Mouse (Mus musculus) heart, embryonic 14.5 days (tissue): Measurements from ENCODE around the gene Olfr56. TPM values are rescaled to one million over a fixed set of nuclear protein-coding genes. Genes with fewer than 3 reads are reported as not detected.

Source experiments
- polyA plus RNA-seq: library from polyadenylated mRNA; unstranded; fragments of >200 nt; fragmentation: Nextera tagmentation; extraction: Ambion mirVana; gene quantifications from 2 replicates; pipeline ENCODE4 v1.2.1, GENCODE M21; 2014

Gene Olfr56
- polyA plus RNA-seq, 1 experiment from 2014 or later, result not detected

Other genes starting within 250 kb of the Olfr56 start
- 462 and 512 TPM in 2 replicates for gene Rack1, start 178.6 kb upstream of the Olfr56 start, polyA plus RNA-seq
- 3.2 and 3.8 TPM in 2 replicates for gene Trim41, start 161.5 kb upstream of the Olfr56 start, polyA plus RNA-seq
- 1.4 and 1.5 TPM in 2 replicates for gene Trim7, start 152.7 kb upstream of the Olfr56 start, polyA plus RNA-seq
- gene Gm12184, start 152.2 kb upstream of the Olfr56 start, polyA plus RNA-seq, result 5.7 and 7.0 TPM in 2 replicates
- 10.2 and 11.0 TPM in 2 replicates for gene Irgm1, start 107.2 kb upstream of the Olfr56 start, polyA plus RNA-seq
- 0.30 TPM in 1 of 2 replicates, not detected in the other for gene Gm5431, start 76.7 kb upstream of the Olfr56 start, polyA plus RNA-seq
- 2.0 and 2.2 TPM in 2 replicates for gene Psme2b, start 32.7 kb upstream of the Olfr56 start, polyA plus RNA-seq
- 0.57 and 0.59 TPM in 2 replicates for gene 9930111J21Rik1, start 509 bp downstream of the Olfr56 start, polyA plus RNA-seq
- not detected in 2 replicates for gene Gm12185, start 13.3 kb downstream of the Olfr56 start, polyA plus RNA-seq
- gene Tgtp1, start 15.3 kb downstream of the Olfr56 start, polyA plus RNA-seq, result 0.18 TPM in 1 of 2 replicates, not detected in the other
- gene 9930111J21Rik2, start 72.4 kb downstream of the Olfr56 start, polyA plus RNA-seq, result 0.26 and 1.00 TPM in 2 replicates
- gene Tgtp2, start 85.3 kb downstream of the Olfr56 start, polyA plus RNA-seq, result 0.09 TPM in 1 of 2 replicates, not detected in the other
- gene Ifi47, start 97.7 kb downstream of the Olfr56 start, polyA plus RNA-seq, result 0.98 and 1.3 TPM in 2 replicates
- not detected in 2 replicates for gene Olfr1396, start 136.0 kb downstream of the Olfr56 start, polyA plus RNA-seq
- gene Olfr1395, start 163.4 kb downstream of the Olfr56 start, polyA plus RNA-seq, result not detected in 2 replicates
- not detected in 2 replicates for gene Olfr1394, start 175.5 kb downstream of the Olfr56 start, polyA plus RNA-seq
- gene Btnl9, start 208.3 kb downstream of the Olfr56 start, polyA plus RNA-seq, result 4.4 and 5.9 TPM in 2 replicates
- 30.3 and 32.2 TPM in 2 replicates for gene Zfp62, start 224.4 kb downstream of the Olfr56 start, polyA plus RNA-seq